ENCODE assay signal across 12 mouse cellular contexts in genomic region chr14:97638187-97638792, GRCm38 (mm10).
"Had no signal": no experiment of that assay in that cellular context is flagged by ENCODE, and none has a peak within 500 bp of the region (broad histone marks: within the 10 kb centered on the region; RNA-seq: fewer than 3 reads in every experiment).

No protein-coding gene starts in this region.

- H3K4me2 ChIP-seq: kidney, embryonic 15.5 days; limb, embryonic 15.5 days; liver, embryonic 12.5 days; lung, embryonic 14.5 days; neural tube, embryonic 13.5 days had no signal

- DNase-seq: kidney, adult 2 months; kidney, postnatal 14 days; lung, embryonic 14.5 days; lung, postnatal 10 days; lung, postnatal 4 days; midbrain, embryonic 14.5 days; right cerebral cortex, postnatal 14 days; thymus, postnatal 36 days had no signal

- H3K27me3 ChIP-seq: kidney, embryonic 15.5 days; limb, embryonic 15.5 days; liver, embryonic 12.5 days; neural tube, embryonic 13.5 days had no signal

- ATAC-seq: liver, embryonic 12.5 days had no signal

- H3K9me3 ChIP-seq: kidney, embryonic 15.5 days; limb, embryonic 15.5 days; liver, embryonic 12.5 days; neural tube, embryonic 13.5 days had no signal

- H3K4me3 ChIP-seq: kidney, embryonic 15.5 days; limb, embryonic 15.5 days; liver, embryonic 12.5 days; neural tube, embryonic 13.5 days had no signal

- H3K4me1 ChIP-seq: kidney, embryonic 15.5 days; limb, embryonic 15.5 days; liver, embryonic 12.5 days; neural tube, embryonic 13.5 days had no signal

- H3K9ac ChIP-seq: kidney, embryonic 15.5 days; limb, embryonic 15.5 days; liver, embryonic 12.5 days; lung, embryonic 14.5 days; neural tube, embryonic 13.5 days had no signal

- H3K27ac ChIP-seq: kidney, embryonic 15.5 days; limb, embryonic 15.5 days; liver, embryonic 12.5 days; neural tube, embryonic 13.5 days had no signal

- H3K36me3 ChIP-seq: kidney, embryonic 15.5 days; limb, embryonic 15.5 days; liver, embryonic 12.5 days; neural tube, embryonic 13.5 days had no signal
